Mouse (Mus musculus): Measurements from ENCODE around the gene Abca7. TPM values are rescaled to one million over a fixed set of nuclear protein-coding genes. Genes with fewer than 3 reads are reported as not detected.
"Not testable (repeated sequence)": the region's sequence is repeated elsewhere in the genome, so short reads cannot be mapped to it uniquely, and the experiment has no call there.

The Abca7 gene
- polyA plus RNA-seq, 1 experiment from 2014 or later = 1.3 TPM

- H3K4me3 ChIP-seq (ENCODE audit: low read depth, low read length) = no peak overlapping the region; the same call in 1 of the 2 replicates
- H3K27me3 ChIP-seq (ENCODE audit: control insufficient read depth, insufficient read depth, low read length) = no peaks in the 10 kb centered on the region
- DNase-seq (ENCODE audit: low spot score) (peak; percentile 31), ATAC-seq (ENCODE audit: insufficient number of reproducible peaks, low FRiP score, low TSS enrichment, low read depth) (no peak)
- peaks cover 13% of the 10 kb centered on the region for H3K4me1 ChIP-seq (ENCODE audit: control insufficient read depth, insufficient read depth, low read length)
- WGBS = 39% methylated on average over 14 of the region's 14 CpGs
- H3K9me3 ChIP-seq (ENCODE audit: control insufficient read depth, low read length) = no peaks in the 10 kb centered on the region
- no peak overlapping the region for H3K27ac ChIP-seq (replicated peaks; ENCODE audit: low read depth, low read length)
- H3K9ac ChIP-seq (ENCODE audit: low read length) = no peak overlapping the region; the same call in 1 of the 2 replicates
- H3K4me2 ChIP-seq (ENCODE audit: low read depth, severe bottlenecking) = 0 out of 2 replicates have a peak overlapping the region, but pooled peaks have one; percentile 2
- no peaks in the 10 kb centered on the region; the same call in 1 of the 2 replicates for H3K36me3 ChIP-seq (ENCODE audit: control insufficient read depth, insufficient read depth, low read length)
These were observed 55.5 kb downstream of the Abca7 start for GRCm38 (mm10) chr10:80051618-80052373.

GRCm38 (mm10) chr10:80052374-80052764, 56.1 kb downstream of the Abca7 start:
- no peak overlapping the region; the same call in 1 of the 2 replicates for H3K4me3 ChIP-seq (ENCODE audit: low read depth, low read length)
- DNase-seq (ENCODE audit: low spot score) (no peak), ATAC-seq (ENCODE audit: insufficient number of reproducible peaks, low FRiP score, low TSS enrichment, low read depth) (no peak)
- H3K9me3 ChIP-seq (ENCODE audit: control insufficient read depth, low read length) = no peaks in the 10 kb centered on the region
- H3K36me3 ChIP-seq (ENCODE audit: control insufficient read depth, insufficient read depth, low read length) = no peaks in the 10 kb centered on the region; the same call in 1 of the 2 replicates
- H3K4me2 ChIP-seq (ENCODE audit: low read depth, severe bottlenecking) = no peak overlapping the region
- H3K9ac ChIP-seq (ENCODE audit: low read length) = no peak overlapping the region
- peaks cover 13% of the 10 kb centered on the region for H3K4me1 ChIP-seq (ENCODE audit: control insufficient read depth, insufficient read depth, low read length)
- WGBS = 85% methylated on average over 5 of the region's 5 CpGs
- H3K27me3 ChIP-seq (ENCODE audit: control insufficient read depth, insufficient read depth, low read length) = no peaks in the 10 kb centered on the region
- no peak overlapping the region for H3K27ac ChIP-seq (replicated peaks; ENCODE audit: low read depth, low read length)

DNA sequence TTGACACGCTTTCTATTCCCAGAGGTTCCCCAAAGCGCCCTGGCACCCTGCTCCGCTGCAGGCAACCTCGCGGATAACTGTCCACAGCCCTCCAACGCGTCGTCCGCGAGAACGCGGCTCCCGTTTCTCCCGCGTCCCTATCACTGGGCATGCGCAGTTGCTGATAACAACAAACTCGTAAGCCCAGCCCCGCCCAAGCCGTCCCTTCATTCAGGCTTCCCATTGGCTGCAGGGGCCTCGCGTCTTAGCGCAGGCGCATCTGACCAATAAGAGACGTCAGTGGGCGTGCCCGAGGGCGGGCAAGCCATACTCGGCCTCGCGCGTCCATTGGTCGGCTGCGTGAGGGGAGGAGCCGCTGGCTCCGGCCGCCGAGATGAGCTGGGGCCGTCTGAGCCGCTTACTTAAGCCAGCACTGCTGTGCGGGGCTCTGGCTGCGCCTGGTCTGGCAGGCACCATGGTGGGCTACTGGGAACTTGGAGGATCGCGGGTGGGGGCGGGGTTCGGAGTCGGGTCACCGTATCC, 57.0 kb downstream of the Abca7 start:
- peak overlapping the region; percentile 78 for H3K4me2 ChIP-seq (ENCODE audit: low read depth, severe bottlenecking)
- no peaks in the 10 kb centered on the region for H3K9me3 ChIP-seq (ENCODE audit: control insufficient read depth, low read length)
- DNase-seq (ENCODE audit: low spot score) = peak; percentile 100
- peak overlapping the region; percentile 75 for H3K4me3 ChIP-seq (ENCODE audit: low read depth, low read length)
- H3K4me1 ChIP-seq (ENCODE audit: control insufficient read depth, insufficient read depth, low read length) = peaks cover 12% of the 10 kb centered on the region
- under 1% methylated on average over 47 of the region's 47 CpGs for WGBS
- peak overlapping the region; percentile 83 for H3K9ac ChIP-seq (ENCODE audit: low read length)
- H3K36me3 ChIP-seq (ENCODE audit: control insufficient read depth, insufficient read depth, low read length) = peaks cover 5% of the 10 kb centered on the region; the same call in 1 of the 2 replicates
- no peaks in the 10 kb centered on the region for H3K27me3 ChIP-seq (ENCODE audit: control insufficient read depth, insufficient read depth, low read length)
- peak; percentile 95 for ATAC-seq (ENCODE audit: insufficient number of reproducible peaks, low FRiP score, low TSS enrichment, low read depth)
- H3K27ac ChIP-seq (replicated peaks; ENCODE audit: low read depth, low read length) = peak overlapping the region; percentile 94

DNA sequence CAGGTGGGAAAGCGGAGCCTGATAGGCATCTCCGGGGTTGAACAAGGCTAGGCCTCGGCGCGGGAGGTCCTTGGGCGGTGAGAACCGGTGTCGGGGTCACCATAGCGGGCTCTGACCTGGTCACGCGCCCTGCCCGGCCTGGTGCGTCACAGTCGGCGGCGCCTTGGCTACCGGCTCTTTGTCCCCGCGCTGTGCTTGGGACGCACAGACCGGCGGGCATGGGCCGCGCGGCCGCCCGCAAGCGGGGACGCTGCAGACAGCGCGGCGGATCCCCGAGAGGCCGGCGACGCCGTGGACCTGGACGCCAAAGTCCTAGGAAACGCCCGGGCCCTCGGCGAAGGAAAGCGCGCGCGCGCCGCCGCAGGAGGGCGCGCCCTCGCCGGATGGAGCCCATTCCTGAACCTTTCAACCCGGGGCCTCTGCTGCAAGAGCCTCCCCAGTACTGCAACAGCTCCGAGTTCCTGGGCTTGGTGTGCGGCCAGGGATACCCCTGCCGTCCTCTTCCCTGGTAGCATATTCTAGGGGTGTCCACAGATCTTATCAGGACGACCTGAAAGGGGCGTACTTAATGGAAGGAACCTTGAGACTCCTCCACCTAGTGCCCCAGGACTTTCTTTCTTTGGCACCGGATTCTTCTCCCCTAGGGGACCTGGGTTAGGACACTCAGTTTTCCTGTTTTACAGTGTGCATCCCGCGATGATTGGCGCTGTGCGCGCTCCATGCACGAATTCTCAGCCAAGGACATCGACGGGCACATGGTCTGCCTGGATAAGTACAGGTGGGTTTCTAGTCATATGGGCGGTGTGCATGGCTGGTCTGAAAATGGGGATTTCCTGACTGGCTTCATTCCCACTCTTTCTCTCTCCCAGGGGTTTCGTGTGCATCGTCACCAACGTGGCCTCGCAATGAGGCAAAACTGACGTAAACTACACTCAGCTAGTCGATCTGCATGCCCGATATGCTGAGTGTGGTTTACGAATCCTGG, 57.8 kb downstream of the Abca7 start:
- H3K4me1 ChIP-seq (ENCODE audit: control insufficient read depth, insufficient read depth, low read length) = peaks cover 9% of the 10 kb centered on the region
- H3K9ac ChIP-seq (ENCODE audit: low read length) = peak overlapping the region; percentile 83
- ATAC-seq (ENCODE audit: insufficient number of reproducible peaks, low FRiP score, low TSS enrichment, low read depth) (peak; percentile 40; the same call in 1 of the 2 replicates), DNase-seq (ENCODE audit: low spot score) (peak; percentile 79)
- H3K4me3 ChIP-seq (ENCODE audit: low read depth, low read length) = peak overlapping the region; percentile 75
- H3K4me2 ChIP-seq (ENCODE audit: low read depth, severe bottlenecking) = peak overlapping the region; percentile 78
- H3K27ac ChIP-seq (replicated peaks; ENCODE audit: low read depth, low read length) = peak overlapping the region; percentile 94
- H3K9me3 ChIP-seq (ENCODE audit: control insufficient read depth, low read length) = no peaks in the 10 kb centered on the region
- no peaks in the 10 kb centered on the region for H3K27me3 ChIP-seq (ENCODE audit: control insufficient read depth, insufficient read depth, low read length)
- peaks cover 5% of the 10 kb centered on the region; the same call in 1 of the 2 replicates for H3K36me3 ChIP-seq (ENCODE audit: control insufficient read depth, insufficient read depth, low read length)
- 2% methylated on average over 75 of the region's 77 CpGs for WGBS

DNA sequence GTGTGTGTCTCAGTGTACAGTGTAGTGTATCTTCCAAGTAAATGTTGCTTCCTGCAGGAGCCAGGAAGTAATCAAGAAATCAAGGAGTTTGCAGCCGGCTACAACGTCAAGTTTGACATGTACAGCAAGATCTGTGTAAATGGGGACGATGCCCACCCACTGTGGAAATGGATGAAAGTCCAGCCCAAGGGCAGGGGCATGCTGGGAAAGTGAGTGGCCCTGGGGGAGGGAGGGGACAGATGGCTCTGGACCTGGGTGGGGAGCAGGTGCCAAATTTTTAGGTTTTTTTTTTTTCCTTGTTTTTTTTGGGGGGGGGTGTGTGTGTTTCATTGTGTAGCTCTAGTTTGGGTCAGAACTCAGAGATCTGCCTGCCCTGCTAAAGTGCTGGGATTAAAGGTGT, 58.6 kb downstream of the Abca7 start:
- H3K27ac ChIP-seq (replicated peaks; ENCODE audit: low read depth, low read length); H3K9me3 ChIP-seq (ENCODE audit: control insufficient read depth, low read length); H3K4me1 ChIP-seq (ENCODE audit: control insufficient read depth, insufficient read depth, low read length); H3K27me3 ChIP-seq (ENCODE audit: control insufficient read depth, insufficient read depth, low read length); ATAC-seq (ENCODE audit: insufficient number of reproducible peaks, low FRiP score, low TSS enrichment, low read depth); DNase-seq (ENCODE audit: low spot score); H3K36me3 ChIP-seq (ENCODE audit: control insufficient read depth, insufficient read depth, low read length): not testable (repeated sequence)
- peak overlapping the region; percentile 37; the same call in 1 of the 2 replicates for H3K9ac ChIP-seq (ENCODE audit: low read length)
- peak overlapping the region; percentile 75 for H3K4me3 ChIP-seq (ENCODE audit: low read depth, low read length)
- WGBS = 40% methylated on average over 3 of the region's 3 CpGs
- peak overlapping the region; percentile 78 for H3K4me2 ChIP-seq (ENCODE audit: low read depth, severe bottlenecking)

DNA sequence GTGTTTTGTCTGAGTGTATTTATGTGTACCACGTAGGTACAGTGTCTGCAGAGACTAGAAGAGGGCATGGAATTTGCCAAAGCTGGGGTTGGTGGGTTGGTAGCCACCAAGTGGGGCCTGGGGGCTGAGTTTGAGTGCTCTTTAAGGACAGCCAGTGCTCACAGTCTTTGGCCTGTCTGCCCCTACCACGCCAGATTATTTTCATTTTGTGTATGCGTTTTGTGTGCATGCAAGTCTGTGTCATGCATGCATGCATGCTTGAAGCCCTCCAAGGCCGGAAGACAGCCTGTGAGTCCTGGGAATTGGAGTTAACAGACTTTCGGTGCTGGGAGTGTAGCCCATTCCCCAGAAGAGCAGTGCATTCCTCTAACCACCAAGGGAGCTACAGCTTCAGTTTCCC, 59.1 kb downstream of the Abca7 start:
- Histone ChIP-seq H3K4me2 (ENCODE audit: low read depth, severe bottlenecking) (peak overlapping the region; percentile 78; the same call in 1 of the 2 replicates), H3K36me3 (ENCODE audit: control insufficient read depth, insufficient read depth, low read length) (peaks cover 5% of the 10 kb centered on the region; the same call in 1 of the 2 replicates), H3K4me1 (ENCODE audit: control insufficient read depth, insufficient read depth, low read length) (peaks cover 9% of the 10 kb centered on the region), H3K4me3 (ENCODE audit: low read depth, low read length) (no peak overlapping the region), H3K27ac (replicated peaks; ENCODE audit: low read depth, low read length) (no peak overlapping the region), H3K9ac (ENCODE audit: low read length) (peak overlapping the region; percentile 19; the same call in 1 of the 2 replicates), H3K9me3 (ENCODE audit: control insufficient read depth, low read length) (no peaks in the 10 kb centered on the region), H3K27me3 (ENCODE audit: control insufficient read depth, insufficient read depth, low read length) (no peaks in the 10 kb centered on the region)
- DNase-seq (ENCODE audit: low spot score) = no peak
- 86% methylated on average over 5 of the region's 5 CpGs for WGBS
- ATAC-seq (ENCODE audit: insufficient number of reproducible peaks, low FRiP score, low TSS enrichment, low read depth) = no peak

DNA sequence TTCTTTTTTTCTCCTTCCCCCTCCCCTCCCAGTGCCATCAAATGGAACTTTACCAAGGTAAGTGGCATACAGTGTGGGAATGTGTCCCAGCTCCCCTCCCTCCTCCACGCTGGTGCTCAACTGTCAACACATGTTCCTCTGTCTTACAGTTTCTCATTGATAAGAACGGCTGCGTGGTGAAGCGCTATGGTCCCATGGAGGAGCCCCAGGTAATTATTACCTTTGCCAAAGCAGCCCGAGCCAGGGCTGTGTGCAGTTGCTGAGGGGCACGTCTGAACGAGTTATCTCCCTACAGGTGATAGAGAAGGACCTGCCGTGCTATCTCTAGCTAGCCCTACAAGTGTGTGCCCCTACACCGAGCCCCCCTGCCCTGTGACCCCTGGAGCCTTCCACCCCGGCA, 59.6 kb downstream of the Abca7 start:
- Histone ChIP-seq H3K9me3 (ENCODE audit: control insufficient read depth, low read length) (no peaks in the 10 kb centered on the region), H3K36me3 (ENCODE audit: control insufficient read depth, insufficient read depth, low read length) (peaks cover 5% of the 10 kb centered on the region; the same call in 1 of the 2 replicates), H3K27ac (replicated peaks; ENCODE audit: low read depth, low read length) (no peak overlapping the region), H3K4me1 (ENCODE audit: control insufficient read depth, insufficient read depth, low read length) (peaks cover 9% of the 10 kb centered on the region), H3K4me2 (ENCODE audit: low read depth, severe bottlenecking) (no peak overlapping the region), H3K9ac (ENCODE audit: low read length) (no peak overlapping the region), H3K4me3 (ENCODE audit: low read depth, low read length) (no peak overlapping the region), H3K27me3 (ENCODE audit: control insufficient read depth, insufficient read depth, low read length) (no peaks in the 10 kb centered on the region)
- WGBS = 90% methylated on average over 9 of the region's 10 CpGs
- DNase-seq (ENCODE audit: low spot score) = no peak
- ATAC-seq (ENCODE audit: insufficient number of reproducible peaks, low FRiP score, low TSS enrichment, low read depth) = no peak

DNA sequence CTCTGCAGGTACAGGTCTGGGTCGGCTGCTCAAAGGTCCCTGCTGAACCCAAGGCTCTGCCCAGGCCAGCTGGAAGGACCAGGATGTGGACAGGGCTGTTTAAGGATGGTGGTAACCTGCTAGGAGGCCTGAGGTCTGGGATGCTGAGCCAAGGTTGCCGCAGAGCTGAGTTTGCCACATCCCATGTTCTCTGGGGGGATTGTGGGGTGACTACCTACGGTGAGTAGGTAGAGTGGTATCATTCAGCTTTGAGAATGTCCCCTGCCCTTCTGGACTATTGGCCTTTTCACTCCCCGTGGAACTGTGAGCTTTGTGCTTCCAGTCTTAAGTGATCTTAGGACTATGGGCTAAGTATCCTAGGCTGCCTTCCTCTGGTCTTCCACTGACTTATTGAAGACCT, 60.2 kb downstream of the Abca7 start:
- Histone ChIP-seq H3K9ac (ENCODE audit: low read length) (no peak overlapping the region), H3K9me3 (ENCODE audit: control insufficient read depth, low read length) (no peaks in the 10 kb centered on the region), H3K27me3 (ENCODE audit: control insufficient read depth, insufficient read depth, low read length) (no peaks in the 10 kb centered on the region), H3K36me3 (ENCODE audit: control insufficient read depth, insufficient read depth, low read length) (peaks cover 5% of the 10 kb centered on the region; the same call in 1 of the 2 replicates), H3K4me3 (ENCODE audit: low read depth, low read length) (no peak overlapping the region), H3K27ac (replicated peaks; ENCODE audit: low read depth, low read length) (no peak overlapping the region), H3K4me2 (ENCODE audit: low read depth, severe bottlenecking) (no peak overlapping the region), H3K4me1 (ENCODE audit: control insufficient read depth, insufficient read depth, low read length) (peaks cover 9% of the 10 kb centered on the region)
- no peak for DNase-seq (ENCODE audit: low spot score)
- WGBS = 92% methylated on average over 4 of the region's 4 CpGs
- no peak for ATAC-seq (ENCODE audit: insufficient number of reproducible peaks, low FRiP score, low TSS enrichment, low read depth)
